Mouse (Mus musculus) lung, postnatal 10 days (tissue): Measurements from ENCODE around the gene Kcnq5.
"Not testable (repeated sequence)": the region's sequence is repeated elsewhere in the genome, so short reads cannot be mapped to it uniquely, and the experiment has no call there.

Experiments
- DNase-seq: peaks from one replicate; pipeline ENCODE4 v3.0.0; 2021

The Kcnq5 gene

DNA sequence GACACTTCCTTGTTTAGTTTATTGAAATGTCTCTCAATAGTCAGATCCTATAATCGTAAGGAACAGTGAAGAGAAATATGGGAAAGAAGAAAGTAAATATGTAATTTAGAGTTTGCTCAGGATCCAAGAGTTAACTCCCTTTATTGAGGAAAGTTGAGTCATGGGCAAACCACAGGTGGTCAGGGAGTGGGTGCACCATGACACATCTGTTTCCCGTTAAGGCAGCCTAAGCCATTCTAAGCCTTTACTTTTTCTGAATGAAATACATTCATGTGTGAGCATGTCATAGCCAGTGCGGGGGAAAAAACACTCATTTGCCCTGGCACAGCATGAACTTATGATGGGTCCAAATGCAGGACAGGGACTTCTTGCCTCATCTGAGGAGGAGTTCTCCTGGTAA, 125.4 kb downstream of the Kcnq5 start:
- DNase-seq = no peak

DNA sequence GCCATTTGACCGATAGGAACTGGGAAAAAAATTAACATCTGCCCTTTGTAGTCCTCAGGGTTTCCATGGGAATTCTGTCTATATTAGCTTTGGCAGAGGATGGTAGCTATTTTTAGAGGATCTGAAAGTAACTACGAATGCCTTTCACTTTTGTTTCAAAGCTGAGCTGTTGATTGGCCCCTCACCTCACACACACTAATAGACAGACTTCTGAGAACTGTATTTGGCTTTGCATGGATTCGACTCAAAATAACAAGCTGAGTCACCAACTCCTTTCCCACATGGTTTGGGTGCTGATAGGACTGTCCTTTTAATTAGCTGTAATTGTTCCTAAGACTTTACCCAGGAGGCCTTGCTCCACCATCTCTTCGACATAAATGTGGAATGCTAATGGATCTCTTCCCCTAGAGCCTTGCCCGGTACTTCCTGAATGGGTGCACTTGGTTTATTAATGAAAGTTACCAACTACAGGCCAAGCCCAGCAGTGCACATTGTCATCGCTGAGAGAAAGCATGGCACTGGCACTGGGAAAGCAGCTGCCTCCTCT, 131.8 kb downstream of the Kcnq5 start:
- peak; percentile 3 for DNase-seq

DNA sequence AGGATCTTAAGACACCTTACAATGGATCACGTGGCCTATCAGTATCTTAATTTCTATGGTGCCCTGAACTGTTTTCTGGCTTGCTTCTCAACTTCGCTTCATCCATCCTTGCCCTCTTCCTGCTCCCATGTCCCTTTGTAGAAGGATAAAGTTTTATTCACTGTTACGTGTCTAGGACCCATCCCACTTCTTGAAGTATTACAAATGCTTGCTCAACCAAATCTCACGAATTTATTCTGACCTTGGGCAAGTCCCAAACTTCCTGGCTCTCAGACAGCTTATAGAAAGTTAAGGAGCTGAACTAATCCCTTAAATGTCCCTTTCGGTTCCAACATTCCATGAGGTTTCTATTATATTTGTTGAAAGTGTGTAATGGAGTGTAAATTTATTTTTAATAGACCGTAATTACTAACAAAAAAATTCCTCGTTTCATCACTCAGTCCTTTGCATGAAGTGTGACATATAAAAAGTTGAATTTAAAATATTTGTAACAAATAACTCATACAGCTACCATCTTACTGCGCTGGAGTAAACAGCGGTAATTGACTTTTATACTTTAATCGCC, 141.6 kb downstream of the Kcnq5 start:
- no peak for DNase-seq

DNA sequence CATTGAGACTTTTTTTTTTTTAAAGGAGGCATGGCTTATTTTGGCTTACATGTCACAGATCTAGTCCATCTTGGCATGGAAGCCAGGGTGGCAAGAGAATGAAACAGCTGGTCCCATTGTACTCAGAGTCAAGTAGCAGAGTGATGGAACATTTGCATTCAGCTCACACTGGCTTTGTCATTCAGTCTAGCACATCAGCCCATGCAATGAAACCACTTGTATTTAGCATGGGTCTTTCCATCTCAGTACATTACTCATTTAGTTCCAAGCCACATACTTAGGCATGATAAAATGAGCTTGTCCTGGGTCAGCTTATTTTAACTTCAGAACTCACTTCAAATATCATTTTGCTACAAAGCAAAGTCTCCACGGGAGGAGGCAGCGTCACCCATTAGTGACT, 156.7 kb downstream of the Kcnq5 start:
- peak; percentile 10 for DNase-seq

DNA sequence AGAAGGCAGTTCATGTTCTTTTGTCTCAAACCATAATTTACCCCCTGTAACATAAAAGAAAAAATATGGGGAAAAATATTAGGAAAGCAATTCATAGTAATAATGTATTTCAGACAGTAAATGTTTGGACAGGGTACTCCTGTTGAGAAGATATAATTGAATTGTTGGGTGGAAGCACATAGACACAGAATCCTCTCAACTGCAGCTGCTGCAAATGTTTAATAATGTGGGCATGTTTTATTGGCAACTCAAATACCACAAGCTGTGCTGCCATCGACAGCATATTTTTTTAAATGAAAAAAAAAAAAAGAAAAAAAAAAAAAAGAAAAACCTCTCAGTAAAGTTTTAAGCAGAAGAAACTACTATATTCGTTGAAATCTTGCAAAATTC, 157.3 kb downstream of the Kcnq5 start:
- no peak for DNase-seq

DNA sequence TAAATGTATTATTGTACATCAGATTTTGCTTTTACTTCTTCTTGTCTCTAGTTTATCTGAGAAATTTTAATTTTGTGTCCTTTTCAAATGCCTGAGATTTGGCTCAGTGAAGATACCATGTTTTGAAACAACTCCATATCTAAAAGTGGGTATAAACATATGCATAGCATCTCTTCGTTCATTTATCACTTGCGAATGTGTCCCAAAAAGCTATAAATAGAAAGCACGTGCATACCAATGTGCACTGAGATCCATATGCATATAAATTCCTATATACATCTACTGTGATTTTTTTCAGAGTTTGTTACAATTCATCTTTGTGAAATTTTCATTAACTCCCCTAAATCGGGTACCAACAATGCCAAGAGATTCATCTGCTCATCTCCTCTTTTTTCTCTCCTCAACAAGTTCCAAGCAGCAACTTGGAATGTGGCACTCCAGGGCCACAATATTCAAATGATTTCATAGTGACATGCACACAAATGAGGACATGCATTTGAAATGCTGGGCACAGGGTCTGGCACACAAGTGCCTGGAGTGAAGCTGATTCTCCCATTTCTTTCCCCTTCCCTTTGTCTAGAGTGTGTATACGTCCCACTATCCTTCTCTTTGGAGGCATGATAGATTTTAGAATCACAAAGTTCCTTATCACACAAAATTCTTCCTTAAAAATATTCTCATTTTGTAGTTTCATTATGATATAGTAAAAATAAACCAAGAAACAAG, 157.8 kb downstream of the Kcnq5 start:
- DNase-seq = no peak

DNA sequence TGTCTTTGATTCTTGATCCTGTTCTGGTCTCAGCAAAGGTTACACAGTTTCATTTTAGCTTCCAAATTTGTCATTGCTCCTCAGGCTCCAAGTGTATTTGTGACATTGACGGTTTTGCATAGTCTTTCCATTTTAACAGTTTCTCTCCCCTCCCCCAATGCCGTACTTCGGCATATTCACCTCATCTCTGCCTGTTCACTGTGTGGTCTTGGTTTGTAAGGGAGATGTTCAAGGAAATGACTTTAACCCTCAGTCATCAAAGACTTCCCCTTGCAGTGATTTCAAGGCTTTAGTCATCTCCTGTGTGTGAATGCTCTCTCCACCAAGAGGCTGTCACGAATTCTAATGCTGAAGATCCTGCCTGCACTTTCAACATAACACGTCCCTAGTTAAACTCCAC, 181.0 kb downstream of the Kcnq5 start:
- DNase-seq = no peak

DNA sequence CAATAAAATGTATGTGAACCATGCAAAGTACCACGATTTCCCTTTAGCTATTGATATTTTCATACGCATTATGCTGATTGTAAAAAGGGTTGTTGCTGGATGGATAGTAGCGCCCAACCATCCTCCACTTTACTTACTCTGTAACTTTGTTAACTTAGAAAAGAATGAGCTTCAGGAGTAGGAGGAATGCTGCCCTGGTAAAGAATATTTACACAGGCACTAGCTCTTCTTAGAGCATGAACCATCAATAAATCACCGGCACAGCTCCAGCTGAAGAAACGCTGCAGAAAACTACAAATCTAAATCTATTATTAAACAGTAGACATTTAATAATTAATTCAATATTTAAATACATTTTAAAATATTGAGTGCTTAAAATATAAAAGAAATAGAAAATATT, 184.2 kb downstream of the Kcnq5 start:
- DNase-seq = no peak

DNA sequence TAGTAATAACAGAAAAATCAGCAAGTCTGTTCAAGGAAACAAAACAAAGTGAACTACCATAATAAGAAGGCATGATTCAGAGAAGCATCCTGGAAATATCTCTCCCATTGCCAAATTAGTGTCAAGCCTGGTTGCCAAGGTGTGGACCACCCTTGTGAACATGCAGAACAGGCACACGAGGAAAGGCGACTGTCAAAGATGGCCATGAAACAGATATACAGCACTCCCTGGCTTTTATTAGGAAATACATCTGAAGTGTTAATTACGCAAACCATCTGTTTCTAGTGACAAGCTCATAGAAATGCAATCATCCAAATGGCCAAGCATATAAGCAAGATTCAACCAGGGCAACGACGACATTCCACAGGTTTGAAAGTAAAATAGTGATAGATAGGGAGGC, 187.8 kb downstream of the Kcnq5 start:
- peak; percentile 20 for DNase-seq

DNA sequence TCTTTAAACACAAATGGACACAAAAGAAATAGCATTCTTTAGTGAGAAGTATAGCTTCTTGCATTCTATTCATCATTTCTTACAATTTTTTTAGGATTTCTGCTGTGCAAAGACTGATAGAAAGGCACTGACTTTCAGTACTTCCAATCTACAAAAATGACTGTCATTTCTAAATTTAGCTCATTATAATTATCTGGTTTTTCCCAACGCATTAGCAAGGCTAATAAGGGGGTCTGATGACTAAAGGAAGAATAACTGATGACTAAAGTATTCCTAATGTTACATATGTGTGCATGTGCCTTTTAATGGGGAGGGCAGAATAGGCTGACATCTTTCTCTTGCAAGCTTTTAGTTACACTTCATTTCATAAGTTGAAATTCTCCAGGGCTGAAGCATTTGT, 191.2 kb downstream of the Kcnq5 start:
- DNase-seq = no peak

DNA sequence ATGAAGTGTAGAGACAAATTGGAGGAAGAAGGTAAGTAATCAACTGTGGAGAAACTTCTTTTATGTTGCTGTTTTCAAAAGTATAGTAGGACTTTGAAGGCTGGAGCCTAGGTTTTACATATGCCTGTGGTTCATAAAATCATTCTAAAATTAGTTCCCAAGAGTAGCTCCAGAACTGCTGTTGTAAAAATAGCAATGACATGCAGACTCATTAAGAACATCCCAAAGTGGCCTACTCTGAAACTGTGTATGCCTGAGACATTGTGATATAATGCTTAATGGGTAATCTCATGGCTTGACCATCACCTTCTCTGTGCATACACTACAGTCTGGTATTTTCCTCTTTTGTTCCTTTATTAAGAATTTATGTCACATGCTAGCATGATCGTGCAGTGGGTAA, 212.4 kb downstream of the Kcnq5 start:
- DNase-seq = no peak

DNA sequence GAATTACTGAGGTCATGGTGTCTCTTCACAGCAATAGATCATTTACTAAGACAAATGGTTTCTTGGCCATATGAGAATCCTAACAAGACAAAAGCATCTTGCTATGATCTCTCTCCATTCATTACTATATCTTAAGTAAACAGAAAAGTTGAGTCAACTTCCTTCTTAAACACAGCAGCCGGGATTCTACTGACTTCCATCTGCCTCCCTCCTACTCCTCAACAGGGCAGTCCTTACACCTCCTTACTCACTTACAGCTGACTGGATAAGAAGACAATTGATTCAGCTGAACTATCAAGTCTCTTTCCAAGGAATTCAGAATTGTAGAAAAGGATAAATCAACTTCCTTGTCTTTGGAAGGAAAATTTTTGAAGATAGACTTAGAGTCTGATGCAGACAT, 232.6 kb downstream of the Kcnq5 start:
- DNase-seq = no peak

DNA sequence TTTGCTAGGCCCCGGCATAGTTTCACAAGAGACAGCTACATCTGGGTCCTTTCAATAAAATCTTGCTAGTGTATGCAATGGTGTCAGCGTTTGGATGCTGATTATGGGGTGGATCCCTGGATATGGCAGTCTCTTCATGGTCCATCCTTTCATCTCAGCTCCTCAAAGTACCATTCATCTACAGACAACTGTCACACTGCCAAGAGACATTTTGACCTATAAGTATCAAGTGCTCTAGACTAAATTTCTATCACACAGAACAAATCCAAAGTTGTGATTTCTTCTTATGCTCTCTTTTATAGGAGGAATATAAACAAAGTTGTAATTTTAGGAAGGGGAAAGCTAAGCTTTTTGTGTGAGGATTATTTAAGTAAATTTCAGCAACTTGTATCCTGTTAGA, 238.5 kb downstream of the Kcnq5 start:
- not testable (repeated sequence) for DNase-seq

DNA sequence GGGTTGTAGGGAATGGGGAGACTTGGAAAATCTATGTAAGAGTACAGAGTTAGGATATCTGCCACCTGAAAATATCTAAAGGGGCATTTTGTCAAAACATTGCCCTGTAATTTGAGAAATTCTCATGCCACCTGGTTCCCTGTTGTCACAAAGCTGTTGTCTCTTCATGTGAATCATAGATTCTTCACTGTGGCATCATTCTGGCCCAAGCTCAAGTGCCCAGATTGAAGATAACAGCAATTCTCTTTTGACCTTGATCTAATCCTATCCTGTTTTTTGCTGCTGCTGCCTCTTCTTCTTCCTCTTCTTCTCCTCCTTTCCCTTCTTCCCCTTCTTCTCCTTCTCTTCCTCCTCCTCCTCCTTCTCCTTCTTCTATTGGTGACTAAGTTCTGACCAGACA, 240.5 kb downstream of the Kcnq5 start:
- no peak for DNase-seq

DNA sequence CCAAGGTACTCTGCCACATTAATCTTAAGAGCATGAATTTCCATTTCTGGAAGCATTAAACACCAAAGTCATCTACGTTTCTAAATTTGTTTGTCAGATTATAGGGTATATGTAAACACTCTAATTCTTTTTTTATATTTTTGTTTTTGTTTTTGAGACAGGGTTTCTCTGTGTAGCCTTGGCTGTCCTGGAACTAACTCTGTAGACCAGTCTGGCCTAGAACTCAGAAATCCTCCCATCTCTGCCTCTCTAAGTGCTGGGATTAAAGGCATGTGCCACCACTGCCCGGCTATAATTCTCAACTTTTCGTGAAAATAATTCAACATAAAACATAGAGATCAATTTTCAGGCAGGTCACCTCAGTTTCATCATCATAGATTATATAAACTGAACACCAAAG, 246.9 kb downstream of the Kcnq5 start:
- no peak for DNase-seq

DNA sequence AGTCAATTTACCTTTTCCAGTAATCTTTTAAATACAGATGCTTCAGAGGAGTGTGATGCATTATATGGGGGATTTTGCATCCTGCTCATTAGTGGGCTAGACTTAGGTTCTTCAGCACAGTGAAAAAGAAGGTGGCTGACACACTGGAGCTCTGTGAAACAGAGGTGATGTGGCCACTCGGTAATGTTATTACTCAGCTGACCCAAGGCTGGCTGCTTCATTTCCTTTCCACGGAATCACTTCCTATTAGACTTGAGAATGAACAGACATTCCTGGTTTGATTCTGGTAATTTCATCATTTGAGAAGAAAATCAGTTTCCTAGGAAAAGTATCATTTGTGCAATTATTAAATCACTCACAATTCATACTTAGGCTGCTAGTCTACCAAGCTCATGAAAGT, 249.0 kb downstream of the Kcnq5 start:
- no peak for DNase-seq

DNA sequence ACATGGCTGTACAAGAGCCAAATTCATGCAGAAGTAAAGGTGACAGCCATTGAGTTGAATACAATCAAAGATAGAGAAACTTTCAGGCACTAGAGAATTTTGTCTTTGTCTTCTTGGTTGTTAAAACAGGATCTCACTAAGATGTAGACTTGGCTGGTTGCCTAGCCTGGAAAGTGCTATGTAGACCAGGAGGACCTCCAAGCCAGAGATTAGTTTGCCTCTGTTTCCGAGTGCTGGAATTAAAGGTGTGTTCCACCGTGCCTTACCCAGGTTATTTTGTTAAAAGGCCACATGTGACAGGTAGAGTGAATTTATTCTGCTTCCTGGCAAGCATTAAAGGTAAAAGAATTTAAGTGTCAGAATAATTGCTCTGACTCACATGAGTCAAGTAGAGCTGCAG, 271.3 kb downstream of the Kcnq5 start:
- DNase-seq = no peak

DNA sequence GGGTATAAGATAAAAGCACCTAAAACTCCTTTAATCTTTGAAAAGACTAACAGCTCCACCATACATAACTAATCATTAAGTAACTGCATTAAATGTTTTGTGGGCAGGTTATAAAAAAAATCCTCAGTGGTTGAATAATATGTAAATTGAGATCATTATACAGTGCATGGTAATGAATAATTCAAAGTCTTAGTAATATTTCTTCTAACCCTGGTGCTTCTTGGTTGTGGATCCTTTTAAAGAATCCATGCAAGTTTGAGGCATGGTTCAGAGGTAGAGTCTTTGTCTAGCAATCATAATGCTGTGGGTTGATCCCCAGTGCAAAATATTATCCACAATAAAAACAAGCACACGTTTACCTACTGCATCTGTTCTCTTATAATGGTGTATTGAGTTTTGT, 272.8 kb downstream of the Kcnq5 start:
- DNase-seq = no peak

DNA sequence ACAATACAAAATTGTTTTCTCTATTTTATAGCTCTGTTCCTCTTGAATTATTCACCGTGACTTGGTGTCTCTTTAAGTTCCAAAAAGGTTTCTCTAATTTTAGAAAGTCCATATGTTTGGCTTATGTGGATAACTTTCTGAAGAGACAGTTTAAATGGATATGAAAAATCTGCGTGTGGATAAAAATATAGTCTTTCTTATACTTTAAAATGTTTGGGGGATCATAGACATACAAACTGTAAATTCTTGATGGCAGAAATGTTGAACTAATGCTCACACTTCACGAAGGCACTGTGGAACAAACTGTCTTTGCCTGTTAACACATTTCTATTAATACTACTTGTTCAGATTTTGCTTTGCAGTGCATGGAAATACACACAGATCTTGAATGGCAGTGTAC, 277.3 kb downstream of the Kcnq5 start:
- DNase-seq = no peak

DNA sequence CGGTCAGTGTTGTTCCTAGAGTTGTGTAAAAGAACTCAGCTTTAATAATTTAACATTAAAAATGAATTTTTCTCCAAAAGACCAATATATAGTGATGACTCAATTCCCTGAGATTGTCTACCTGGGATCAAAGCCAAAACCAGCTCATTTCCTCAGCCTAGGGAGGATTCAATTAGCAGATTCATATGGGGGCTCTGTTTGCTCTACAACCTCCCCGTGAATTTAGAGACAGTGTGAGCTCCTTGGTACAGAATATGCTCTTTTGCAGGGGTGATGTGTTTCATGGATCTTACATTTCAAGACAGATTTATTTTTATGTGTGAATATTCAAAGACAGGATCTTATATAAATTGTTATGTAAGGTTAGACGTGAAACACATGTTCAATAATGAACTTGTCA, 284.9 kb downstream of the Kcnq5 start:
- DNase-seq = no peak

DNA sequence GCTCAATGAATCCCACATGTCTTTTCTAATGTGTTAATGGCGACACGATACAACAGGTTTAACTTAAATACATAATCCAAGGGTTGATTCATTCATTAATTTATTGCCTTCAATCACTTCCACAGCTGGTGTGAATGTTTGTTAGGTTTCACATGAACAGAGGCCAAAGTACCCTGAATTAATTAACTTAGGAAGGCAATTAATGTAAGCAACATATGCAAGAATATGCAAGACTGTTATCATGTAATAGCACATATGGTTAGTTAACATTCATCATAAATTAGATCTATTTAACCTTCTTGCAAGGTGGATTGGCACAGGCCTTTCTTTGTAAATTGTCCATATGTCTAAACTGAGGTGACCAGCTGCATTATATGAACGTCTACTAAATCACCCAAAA, 300.9 kb downstream of the Kcnq5 start:
- no peak for DNase-seq

DNA sequence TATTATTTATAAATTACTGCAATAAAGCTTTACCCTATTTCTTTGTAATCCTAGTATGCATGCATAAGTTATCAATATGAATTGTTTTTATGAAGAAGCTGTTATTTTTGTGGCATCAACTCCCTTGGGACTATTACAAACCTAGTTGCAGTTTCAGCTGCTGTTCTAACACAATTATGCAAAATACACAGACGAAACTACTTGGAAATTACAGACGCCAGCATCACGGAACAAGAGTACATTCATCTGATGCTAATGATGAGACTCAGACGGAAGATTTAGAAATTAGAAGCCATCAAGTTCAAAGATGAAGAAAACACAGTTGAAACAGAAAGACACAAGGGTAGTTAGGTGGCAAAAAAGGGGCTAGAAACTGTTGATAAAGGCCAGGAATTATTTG, 310.9 kb downstream of the Kcnq5 start:
- no peak for DNase-seq

DNA sequence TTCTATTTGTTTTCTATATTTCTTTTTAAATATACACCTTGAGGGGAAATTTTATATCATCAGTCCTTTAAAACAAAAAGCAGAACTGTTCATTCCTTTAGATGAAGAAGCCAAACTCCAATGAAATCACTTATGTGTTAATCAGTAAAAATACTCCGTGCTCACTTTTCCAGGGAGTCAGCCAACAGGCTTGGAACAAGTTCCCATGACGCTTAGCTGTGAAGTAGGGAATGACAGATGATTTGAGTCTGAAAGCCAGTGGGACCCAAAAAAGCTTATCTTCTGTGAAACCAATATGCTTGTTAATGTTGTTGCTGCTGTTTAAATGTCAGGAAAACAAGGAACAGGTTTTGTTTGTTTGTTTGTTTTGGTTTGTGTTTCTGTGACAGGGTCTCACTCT, 326.3 kb downstream of the Kcnq5 start:
- DNase-seq = peak; percentile 7

DNA sequence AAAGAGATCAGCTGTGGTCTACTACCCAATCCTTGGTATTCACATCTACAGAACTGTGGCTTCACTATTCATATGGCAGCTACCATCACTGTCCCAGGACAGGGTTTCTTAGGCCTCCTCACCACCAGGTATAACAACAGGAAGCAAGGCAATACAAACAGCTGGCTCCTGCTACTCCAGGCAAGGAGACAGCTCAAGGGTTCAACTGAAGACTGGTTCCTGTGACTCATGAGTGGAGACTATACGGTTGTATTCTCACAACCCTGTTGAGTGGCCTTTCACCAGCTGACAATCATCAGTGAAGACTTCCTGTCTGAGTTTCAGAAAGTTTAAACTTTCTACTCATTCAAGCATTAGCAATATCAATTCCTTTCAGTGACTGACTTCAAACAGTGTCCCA, 327.7 kb downstream of the Kcnq5 start:
- DNase-seq = no peak

DNA sequence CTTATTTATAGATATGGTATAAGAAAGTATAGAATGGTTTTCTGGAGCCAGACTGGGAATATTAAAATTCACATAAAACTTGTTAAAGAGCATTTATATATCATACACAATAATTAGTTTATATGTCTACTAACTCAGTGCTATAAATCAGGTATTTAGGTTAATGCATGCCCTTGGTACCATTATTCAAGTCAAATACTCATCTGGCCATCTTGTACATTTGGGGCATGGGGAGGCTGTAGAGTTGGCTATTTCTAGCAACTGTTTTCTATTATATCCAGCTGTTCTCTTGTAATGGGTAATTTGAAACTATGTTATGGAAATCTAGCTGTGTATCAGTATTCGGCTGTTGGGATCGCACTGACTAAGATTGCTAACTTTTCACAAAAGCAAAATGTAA, 339.3 kb downstream of the Kcnq5 start:
- DNase-seq = no peak
